Mouse (Mus musculus): ENCODE measurements around the gene Ccnb1ip1.

Ccnb1ip1 gene

DNA sequence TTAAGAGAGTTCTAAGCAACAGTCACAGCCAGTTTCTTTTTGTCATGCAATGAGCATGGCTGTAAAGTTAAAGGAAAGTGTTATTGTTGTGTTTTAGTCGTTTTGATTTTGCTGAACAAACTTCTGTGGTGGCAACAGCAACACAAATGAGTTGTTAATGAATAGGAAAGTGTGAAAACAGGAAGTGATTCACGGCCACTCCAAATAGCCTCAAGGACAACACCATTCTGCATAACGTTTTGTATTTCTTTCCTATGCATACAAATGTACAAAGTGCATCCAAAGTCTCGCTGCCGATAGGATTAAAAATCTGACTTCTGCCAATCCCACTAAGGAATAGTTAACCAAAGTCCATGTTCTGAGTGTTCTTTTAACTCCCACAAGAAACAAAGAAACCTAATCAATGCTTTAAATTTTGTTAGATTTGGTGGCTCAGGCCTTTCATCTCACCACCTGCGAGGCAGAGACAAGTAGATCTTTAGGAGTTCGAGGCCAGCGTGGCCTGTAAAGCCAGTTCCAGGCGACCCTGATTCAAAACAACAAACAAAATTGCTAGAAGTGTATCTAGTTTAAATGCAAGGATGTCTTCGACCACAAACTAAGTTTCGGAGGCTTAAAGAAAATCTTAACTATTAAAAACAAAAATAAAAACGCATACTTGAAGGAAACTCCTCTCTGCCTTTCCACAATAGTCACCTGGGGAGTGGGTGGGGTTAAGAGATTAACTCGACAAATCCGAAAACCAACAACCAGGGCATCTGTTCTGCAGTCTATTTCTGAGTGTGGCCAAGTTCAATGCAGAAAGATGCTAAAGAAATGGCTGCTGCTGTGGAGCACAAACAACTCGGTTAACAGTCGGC, 22.9 kb downstream of the Ccnb1ip1 start:
- DNase-seq (ENCODE audit: extremely low read depth, low read depth) = no peak

DNA sequence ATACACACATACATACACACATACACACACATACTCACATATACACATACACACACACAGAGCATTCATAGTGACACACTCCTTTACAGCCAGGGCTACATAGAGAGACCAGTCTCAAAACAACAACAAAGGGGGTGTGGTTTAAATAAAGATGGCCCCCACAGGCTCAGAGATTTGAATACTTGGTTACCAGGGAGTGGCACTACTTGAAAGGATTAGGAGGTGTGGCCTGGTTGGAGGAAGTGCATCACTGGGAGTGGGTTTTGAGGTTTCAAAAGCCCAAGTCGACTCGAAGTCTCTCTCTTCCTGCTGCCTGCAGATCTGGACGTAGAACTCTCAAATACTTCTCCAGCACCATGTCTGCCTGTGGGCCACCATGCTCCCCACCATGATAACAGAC, 25.4 kb downstream of the Ccnb1ip1 start:
- DNase-seq (ENCODE audit: extremely low read depth, low read depth) = no peak

DNA sequence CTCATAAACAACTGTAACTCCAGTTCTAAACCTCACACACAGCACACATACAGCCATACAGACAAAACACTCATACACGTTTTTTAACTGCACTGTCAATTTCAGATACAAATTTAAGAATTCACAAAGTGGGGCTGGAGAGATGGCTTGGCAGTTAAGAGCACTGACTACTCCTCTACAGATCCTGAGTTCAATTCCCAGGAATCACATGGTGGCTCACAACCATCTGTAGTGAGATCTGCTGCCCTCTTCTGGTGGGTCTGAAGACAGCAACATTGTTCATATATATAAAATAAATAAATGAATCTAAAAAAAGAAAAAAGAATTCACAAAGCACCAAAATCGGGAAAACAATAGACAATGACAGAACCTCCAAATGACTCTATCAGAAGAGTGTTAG, 36.2 kb downstream of the Ccnb1ip1 start:
- DNase-seq (ENCODE audit: extremely low read depth, low read depth) = no peak

DNA sequence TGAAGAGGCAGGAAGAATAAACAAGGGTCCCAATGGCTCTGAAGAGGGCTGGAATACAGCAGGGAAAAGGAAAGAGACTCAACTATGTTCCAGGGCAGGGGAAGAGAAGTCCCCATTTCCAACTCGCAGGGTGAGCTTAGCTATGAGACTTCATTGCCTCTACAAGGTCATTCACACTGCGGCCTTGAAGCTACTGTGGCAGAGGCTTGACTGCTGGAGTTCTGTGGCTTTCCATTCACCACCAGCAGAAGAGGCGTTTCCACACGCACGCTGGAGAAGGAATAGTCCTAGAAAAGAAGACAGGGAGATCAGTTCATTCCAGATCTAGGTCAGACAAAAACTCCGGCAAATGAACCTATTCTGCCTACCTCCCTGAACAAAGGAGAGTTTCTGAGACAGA, 41.8 kb downstream of the Ccnb1ip1 start:
- no peak for DNase-seq (ENCODE audit: extremely low read depth, low read depth)

DNA sequence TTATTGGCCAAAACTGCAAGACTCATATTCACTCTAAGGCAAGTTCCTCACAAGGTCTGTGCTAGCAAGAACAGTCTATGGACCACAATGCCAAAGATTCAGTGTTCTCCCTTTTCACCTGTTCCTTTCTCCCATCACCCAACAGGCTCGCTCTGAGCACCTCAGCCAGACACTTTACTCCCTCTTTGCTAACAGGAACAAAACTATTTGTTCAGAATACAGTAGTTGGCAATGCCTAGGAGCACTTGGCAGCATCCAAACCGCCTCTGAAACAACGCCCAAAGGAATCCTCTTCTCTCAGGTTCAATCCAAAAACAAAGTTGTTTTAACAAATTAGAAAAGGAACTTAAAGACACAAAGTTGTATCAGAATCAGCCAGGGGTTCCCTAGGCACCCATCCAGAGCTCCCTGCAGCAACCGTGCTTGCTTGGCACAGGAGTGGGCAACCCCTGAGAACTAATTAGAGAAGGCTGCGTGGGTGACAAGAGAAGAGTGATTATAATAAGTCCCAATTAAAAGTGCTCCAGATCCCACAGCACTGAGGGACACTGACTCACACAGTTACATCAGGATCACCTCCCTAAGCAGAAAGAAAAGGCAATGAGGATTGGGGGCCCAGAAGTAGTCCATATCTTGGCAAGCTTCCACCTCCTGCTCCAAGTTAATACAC, 49.0 kb downstream of the Ccnb1ip1 start:
- no peak for DNase-seq (ENCODE audit: extremely low read depth, low read depth)

DNA sequence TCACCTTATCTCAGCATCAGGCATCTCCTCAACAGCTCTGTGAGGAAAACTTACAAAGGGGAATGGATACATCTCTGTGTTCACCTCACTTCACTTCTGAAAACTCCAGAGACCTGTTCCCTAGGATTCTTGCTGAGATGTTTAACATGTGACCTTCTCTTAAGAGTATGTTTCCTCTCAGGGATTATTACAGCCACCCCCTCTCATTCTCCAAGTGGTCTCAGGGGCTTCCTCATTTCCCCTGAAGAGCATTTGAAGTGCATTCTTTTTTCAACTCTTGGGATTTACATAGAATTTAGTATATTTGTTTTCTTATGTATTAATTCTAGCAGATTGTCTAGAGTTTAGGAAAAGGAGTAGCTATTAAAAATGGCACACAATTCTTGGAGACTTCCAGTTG, 62.5 kb downstream of the Ccnb1ip1 start, which contains the start of gene Olfr749:
TSS of gene Olfr749 (minus strand) at position 101 of the 400 bp plus-strand sequence.
- DNase-seq (ENCODE audit: extremely low read depth, low read depth) = no peak

DNA sequence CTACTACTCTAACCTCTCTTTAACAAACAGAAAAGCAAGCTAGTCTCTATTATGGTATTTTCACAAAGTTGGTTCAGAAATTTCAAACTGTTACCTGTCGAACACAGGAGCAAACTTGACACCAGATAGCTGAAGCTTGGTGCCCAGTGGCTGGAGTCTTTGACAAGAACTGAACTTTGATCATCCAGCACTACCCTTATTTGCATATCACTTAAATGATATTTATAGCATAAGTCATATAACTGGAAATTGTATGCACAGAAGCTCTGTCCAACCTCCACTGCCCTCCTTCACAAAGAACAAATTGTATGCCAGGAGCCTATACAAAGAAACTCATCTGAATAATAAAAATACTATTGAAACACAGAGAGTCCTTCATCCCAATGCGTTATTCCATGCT, 65.9 kb downstream of the Ccnb1ip1 start:
- no peak for DNase-seq (ENCODE audit: extremely low read depth, low read depth)

DNA sequence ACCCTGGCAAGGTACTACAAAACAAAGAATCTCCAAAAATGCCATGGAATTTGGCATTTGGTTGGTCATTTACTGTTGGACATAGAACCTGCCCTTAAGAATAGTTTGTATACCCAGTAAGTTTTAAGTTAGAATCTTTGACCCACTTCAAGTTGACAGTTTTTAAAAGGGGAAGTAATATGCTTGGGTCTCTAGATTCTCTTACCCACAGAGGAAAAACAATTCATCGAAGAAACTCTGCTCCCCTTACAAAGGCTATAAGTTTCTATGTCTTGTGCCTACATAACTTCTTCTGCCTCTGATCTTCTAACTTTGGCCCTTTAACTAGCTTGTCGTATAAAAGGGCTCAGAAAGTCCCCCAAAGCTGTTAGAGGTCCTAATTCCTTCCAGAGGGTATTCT, 67.2 kb downstream of the Ccnb1ip1 start:
- DNase-seq (ENCODE audit: extremely low read depth, low read depth) = no peak
